Mouse (Mus musculus) liver, embryonic 14.5 days (tissue): ENCODE measurements at regions not wholly inside any gene's neighbourhood (a gene's known extent, or its start where the extent isn't known, plus 50 kb on each side); places are given as distances from the start of the nearest gene placed in this dataset.

Experiments
- CTCF ChIP-seq: IDR thresholded peaks from 2 replicates; pipeline ENCODE4 v1.5.1; 2016; ENCODE audit warnings: antibody characterized with exemption, low read depth, control low read depth
- EP300 ChIP-seq: IDR thresholded peaks from 2 replicates; pipeline ENCODE4 v1.6.1; 2016; ENCODE audit warnings: antibody characterized with exemption, low read depth

- TF ChIP-seq CTCF (no peak), EP300 (no peak)
Observed at GRCm38 (mm10) chr6:33166479-33166878, 82.4 kb upstream of the Exoc4 start.
